7 mouse cellular contexts compared by ENCODE assay signal in the genomic region with DNA sequence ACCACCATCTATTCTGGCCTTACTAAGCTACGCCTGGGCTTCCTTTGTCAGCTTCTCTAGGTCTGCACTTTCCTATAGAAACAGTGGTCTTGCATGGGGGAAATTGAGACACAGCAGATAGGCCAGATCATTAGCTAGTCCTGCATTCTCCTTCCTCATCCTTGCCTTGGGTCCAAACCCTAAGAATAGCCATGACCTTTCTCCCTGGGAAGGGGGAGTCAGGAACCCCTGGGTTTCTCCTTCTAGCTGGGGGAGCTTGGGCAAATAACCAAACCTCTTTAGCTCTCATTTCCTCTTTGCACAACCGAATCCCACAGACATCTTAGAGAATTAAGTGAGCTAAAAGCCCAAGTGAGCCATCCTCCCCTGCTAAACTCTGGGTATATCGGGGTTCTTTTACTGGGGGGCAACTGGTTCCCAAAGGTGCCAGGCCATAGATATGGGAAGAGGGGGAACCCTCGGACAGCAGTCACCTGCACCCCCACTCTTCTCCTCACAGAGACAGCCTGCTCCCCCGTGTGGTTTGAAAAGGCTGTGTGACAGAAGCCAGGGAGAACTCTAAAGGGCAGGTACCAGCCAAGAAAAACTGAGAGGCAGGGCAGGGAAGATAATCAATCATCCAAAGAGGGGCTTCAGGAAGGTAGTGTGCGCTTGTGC.
DNase-seq lines count a peak whose midpoint lies in the region; ATAC-seq and TF ChIP-seq lines count a peak whose summit lies in the region.

No protein-coding gene starts in this region.

- no peak overlapping the region for H3K4me3 ChIP-seq in lung, embryonic 16.5 days (ENCODE audit: low read length)
- H3K4me3 ChIP-seq in embryonic facial prominence, embryonic 15.5 days (replicated peaks), result no peak overlapping the region
- H3K4me3 ChIP-seq in intestine, embryonic 14.5 days (ENCODE audit: low read depth, low read length), result no peak overlapping the region
- H3K4me3 ChIP-seq in small intestine, adult 2 months (ENCODE audit: low read depth, low read length), result no peak overlapping the region

- H3K27me3 ChIP-seq in lung, embryonic 16.5 days (ENCODE audit: control insufficient read depth, insufficient read depth, low read depth, low read length), result no peaks in the 10 kb centered on the region
- no peaks in the 10 kb centered on the region for H3K27me3 ChIP-seq in embryonic facial prominence, embryonic 15.5 days
- no peaks in the 10 kb centered on the region for H3K27me3 ChIP-seq in intestine, embryonic 14.5 days (replicated peaks; ENCODE audit: control insufficient read depth, insufficient read depth, low read length)
- no peaks in the 10 kb centered on the region for H3K27me3 ChIP-seq in small intestine, adult 2 months (ENCODE audit: control insufficient read depth, insufficient read depth, low read length)

- H3K9me3 ChIP-seq in lung, embryonic 16.5 days (ENCODE audit: control insufficient read depth, low read length), result no peaks in the 10 kb centered on the region
- no peaks in the 10 kb centered on the region for H3K9me3 ChIP-seq in embryonic facial prominence, embryonic 15.5 days (replicated peaks)
- no peaks in the 10 kb centered on the region for H3K9me3 ChIP-seq in intestine, embryonic 14.5 days (ENCODE audit: control insufficient read depth, low read length)

- peaks cover 81% of the 10 kb centered on the region for H3K4me1 ChIP-seq in lung, embryonic 16.5 days (replicated peaks; ENCODE audit: control insufficient read depth, insufficient read depth, low read length)
- peaks cover 93% of the 10 kb centered on the region for H3K4me1 ChIP-seq in embryonic facial prominence, embryonic 15.5 days
- H3K4me1 ChIP-seq in intestine, embryonic 14.5 days (replicated peaks; ENCODE audit: control insufficient read depth, insufficient read depth, low read length), result peaks cover 78% of the 10 kb centered on the region
- H3K4me1 ChIP-seq in small intestine, adult 2 months (ENCODE audit: control insufficient read depth, insufficient read depth, insufficient read length, low read length), result peaks cover 25% of the 10 kb centered on the region

- H3K4me2 ChIP-seq in lung, embryonic 16.5 days (ENCODE audit: low read depth, low read length), result no peak overlapping the region
- no peak overlapping the region for H3K4me2 ChIP-seq in embryonic facial prominence, embryonic 15.5 days (replicated peaks)
- H3K4me2 ChIP-seq in intestine, embryonic 14.5 days (ENCODE audit: low read length), result no peak overlapping the region

- ATAC-seq in lung, embryonic 16.5 days (ENCODE audit: low read depth), result no peak
- ATAC-seq in embryonic facial prominence, embryonic 15.5 days (ENCODE audit: insufficient number of reproducible peaks, low FRiP score, low TSS enrichment, low read depth), result no peak
- ATAC-seq in intestine, embryonic 14.5 days (replicated peaks; ENCODE audit: low FRiP score, low TSS enrichment, low read depth), result no peak

- H3K9ac ChIP-seq in lung, embryonic 16.5 days (ENCODE audit: low read length), result no peak overlapping the region
- no peak overlapping the region for H3K9ac ChIP-seq in embryonic facial prominence, embryonic 15.5 days
- H3K9ac ChIP-seq in intestine, embryonic 14.5 days (ENCODE audit: low read length), result no peak overlapping the region

- TF ChIP-seq CTCF in small intestine, adult 2 months (IDR thresholded peaks at IDR 0.05; ENCODE audit: extremely low read depth, insufficient read length, insufficient replicate concordance, low read depth, low read length), result no peak

- no peak for TF ChIP-seq POLR2A in small intestine, adult 2 months (IDR thresholded peaks at IDR 0.05; ENCODE audit: low read depth, low read length)

- peak overlapping the region; percentile 84 for H3K27ac ChIP-seq in lung, embryonic 16.5 days (ENCODE audit: low read length)
- peak overlapping the region; percentile 99 for H3K27ac ChIP-seq in embryonic facial prominence, embryonic 15.5 days (replicated peaks)
- H3K27ac ChIP-seq in intestine, embryonic 14.5 days (ENCODE audit: low read depth), result peak overlapping the region; percentile 73; the same call in 1 of the 2 replicates
- H3K27ac ChIP-seq in small intestine, adult 2 months (ENCODE audit: insufficient read depth, low read depth, low read length), result 0 out of 2 replicates have a peak overlapping the region, but pooled peaks have one; percentile 8

- no peaks in the 10 kb centered on the region for H3K36me3 ChIP-seq in lung, embryonic 16.5 days (ENCODE audit: control insufficient read depth, insufficient read depth, low read length)
- no peaks in the 10 kb centered on the region for H3K36me3 ChIP-seq in embryonic facial prominence, embryonic 15.5 days
- H3K36me3 ChIP-seq in intestine, embryonic 14.5 days (ENCODE audit: control insufficient read depth, insufficient read depth, low read length), result no peaks in the 10 kb centered on the region
- H3K36me3 ChIP-seq in small intestine, adult 2 months (ENCODE audit: control insufficient read depth, insufficient read depth, low read length), result no peaks in the 10 kb centered on the region

- 31% methylated on average over 6 of the region's 6 CpGs for WGBS in lung, embryonic 16.5 days
- WGBS in embryonic facial prominence, embryonic 15.5 days, result 48% methylated on average over 6 of the region's 6 CpGs
- 40% methylated on average over 6 of the region's 6 CpGs for WGBS in intestine, embryonic 14.5 days
- WGBS in small intestine, adult 2 months, result 58% methylated on average over 6 of the region's 6 CpGs

- no peak for DNase-seq in lung, postnatal 36 days
- no peak for DNase-seq in intestine, embryonic 14.5 days (ENCODE audit: low spot score)
- no peak for DNase-seq in adrenal gland, postnatal 36 days
- DNase-seq in right cerebral cortex, postnatal 4 days, result no peak

Comparison
In these comparisons a context has a peak if more than half of its experiments do, and no peak if none do; other contexts are left out.
1. H3K27ac ChIP-seq: peak in every context shown above with its lines; median percentile 99 in embryonic facial prominence, embryonic 15.5 days; 84 in lung, embryonic 16.5 days; 73 in intestine, embryonic 14.5 days; 8 in small intestine, adult 2 months.